Mouse (Mus musculus): ENCODE data around the gene Ddx39. TPM values are rescaled to one million over a fixed set of nuclear protein-coding genes. Genes with fewer than 3 reads are reported as not detected.

Ddx39 gene
- polyA plus RNA-seq, 1 experiment from 2014 or later: 80.9 TPM

DNA sequence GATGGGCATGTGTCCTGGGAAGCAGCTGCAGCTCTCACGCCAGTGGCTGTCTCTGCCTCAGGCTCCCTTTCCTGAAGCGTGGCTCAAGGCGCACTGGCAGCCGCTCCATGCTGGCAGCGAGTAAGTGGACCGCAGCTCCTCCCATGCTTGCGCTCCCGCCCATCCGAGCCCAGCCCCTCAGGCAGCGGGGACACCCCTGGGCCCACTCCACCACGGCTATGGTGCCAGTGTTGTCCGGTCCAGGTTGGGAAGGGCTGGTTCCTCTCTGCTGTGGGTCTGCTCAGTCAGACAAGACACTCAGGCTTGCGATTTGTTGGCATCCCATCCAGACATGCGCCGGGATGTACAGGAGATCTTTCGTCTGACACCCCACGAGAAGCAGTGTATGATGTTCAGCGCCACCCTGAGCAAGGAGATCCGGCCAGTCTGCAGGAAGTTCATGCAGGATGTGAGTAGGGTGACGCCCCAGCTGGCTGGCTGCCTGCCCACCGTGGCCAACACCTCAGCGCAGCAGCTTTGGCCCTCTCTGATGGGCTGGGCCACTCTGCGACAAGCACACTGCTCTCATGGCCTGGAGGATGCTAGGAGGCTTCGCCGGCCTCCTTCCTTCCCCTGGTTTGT, 6.5 kb downstream of the Ddx39 start:
- H3K4me3 ChIP-seq (ENCODE audit: low read depth, low read length): no peak overlapping the region
- no peak overlapping the region for H3K9ac ChIP-seq (replicated peaks)
- no peak overlapping the region for H3K27ac ChIP-seq (ENCODE audit: low read depth)
- H3K4me1 ChIP-seq (ENCODE audit: insufficient read depth): peaks cover 10% of the 10 kb centered on the region
- WGBS (ENCODE audit: insufficient replicate concordance): 81% methylated on average over 25 of the region's 25 CpGs
- TF ChIP-seq EP300 (IDR thresholded peaks at IDR 0.05; ENCODE audit: low read depth) (no peak), CTCF (IDR thresholded peaks at IDR 0.05; ENCODE audit: low read depth) (no peak)
- H3K9me3 ChIP-seq (ENCODE audit: low read length): no peaks in the 10 kb centered on the region
- no peak overlapping the region for H3K4me2 ChIP-seq (ENCODE audit: low read depth, low read length)
- peaks cover 68% of the 10 kb centered on the region for H3K36me3 ChIP-seq (replicated peaks; ENCODE audit: insufficient read depth, low read length)
- ATAC-seq: no peak
- no peak for DNase-seq
- H3K27me3 ChIP-seq (ENCODE audit: insufficient read depth, low read length): no peaks in the 10 kb centered on the region

DNA sequence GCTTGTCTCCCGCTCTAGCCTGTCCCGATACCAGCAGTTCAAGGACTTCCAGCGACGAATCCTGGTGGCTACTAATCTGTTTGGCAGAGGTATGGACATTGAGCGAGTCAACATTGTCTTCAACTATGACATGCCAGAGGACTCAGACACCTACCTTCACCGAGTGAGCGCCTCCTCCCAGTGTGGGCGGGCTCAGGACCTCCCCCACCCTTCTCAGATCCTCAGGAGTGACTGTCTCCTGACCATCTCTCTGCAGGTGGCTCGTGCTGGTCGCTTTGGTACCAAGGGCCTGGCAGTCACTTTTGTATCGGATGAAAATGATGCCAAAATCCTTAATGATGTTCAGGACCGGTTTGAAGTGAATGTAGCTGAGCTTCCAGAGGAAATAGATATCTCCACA, 7.7 kb downstream of the Ddx39 start:
- ATAC-seq (no peak), DNase-seq (no peak)
- H3K4me2 ChIP-seq (ENCODE audit: low read depth, low read length): no peak overlapping the region
- H3K9ac ChIP-seq (replicated peaks): no peak overlapping the region
- H3K4me1 ChIP-seq (ENCODE audit: insufficient read depth): no peaks in the 10 kb centered on the region
- H3K4me3 ChIP-seq (ENCODE audit: low read depth, low read length): no peak overlapping the region
- H3K9me3 ChIP-seq (ENCODE audit: low read length): no peaks in the 10 kb centered on the region
- H3K27ac ChIP-seq (ENCODE audit: low read depth): no peak overlapping the region
- 87% methylated on average over 12 of the region's 12 CpGs for WGBS (ENCODE audit: insufficient replicate concordance)
- H3K36me3 ChIP-seq (replicated peaks; ENCODE audit: insufficient read depth, low read length): peaks cover 76% of the 10 kb centered on the region
- no peaks in the 10 kb centered on the region for H3K27me3 ChIP-seq (ENCODE audit: insufficient read depth, low read length)
- TF ChIP-seq EP300 (IDR thresholded peaks at IDR 0.05; ENCODE audit: low read depth) (no peak), CTCF (IDR thresholded peaks at IDR 0.05; ENCODE audit: low read depth) (no peak)

DNA sequence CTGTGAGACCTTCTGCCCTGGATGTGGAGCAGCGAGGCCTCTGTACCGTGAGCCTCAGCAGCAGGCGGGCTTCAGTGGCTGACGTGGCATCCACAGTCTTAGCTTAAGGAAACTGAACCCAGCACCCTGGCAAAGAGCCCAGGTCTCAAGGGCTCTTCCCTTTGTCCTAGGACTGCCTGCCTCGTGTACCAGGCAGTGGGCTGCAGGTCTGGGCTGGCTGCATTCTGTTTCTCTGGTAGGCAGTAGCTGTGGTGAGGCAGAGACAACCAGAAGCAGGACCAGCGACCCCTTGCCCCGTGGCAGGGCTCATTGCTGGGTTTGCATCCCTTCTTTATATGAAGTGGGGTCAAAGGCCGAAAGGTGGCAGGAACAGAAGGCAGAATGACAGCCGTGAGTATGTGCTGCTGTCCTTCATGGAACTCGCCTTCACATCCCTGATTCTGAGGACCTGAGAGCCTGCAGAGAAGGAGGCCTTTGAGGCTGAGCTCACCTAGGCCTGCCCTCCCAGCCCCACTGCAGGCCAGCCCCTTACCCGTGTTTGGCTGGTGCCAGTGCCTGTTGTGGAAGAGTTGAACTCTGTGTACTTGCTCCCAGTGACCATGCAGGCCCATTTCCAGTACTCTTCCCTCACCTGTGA, 8.6 kb downstream of the Ddx39 start:
- Histone ChIP-seq H3K4me1 (ENCODE audit: insufficient read depth) (no peaks in the 10 kb centered on the region), H3K27me3 (ENCODE audit: insufficient read depth, low read length) (no peaks in the 10 kb centered on the region), H3K9ac (replicated peaks) (no peak overlapping the region), H3K4me2 (ENCODE audit: low read depth, low read length) (no peak overlapping the region), H3K36me3 (replicated peaks; ENCODE audit: insufficient read depth, low read length) (peaks cover 84% of the 10 kb centered on the region), H3K9me3 (ENCODE audit: low read length) (no peaks in the 10 kb centered on the region), H3K27ac (ENCODE audit: low read depth) (no peak overlapping the region), H3K4me3 (ENCODE audit: low read depth, low read length) (no peak overlapping the region)
- no peak for ATAC-seq
- no peak for DNase-seq
- WGBS (ENCODE audit: insufficient replicate concordance): 76% methylated on average over 11 of the region's 11 CpGs
- TF ChIP-seq EP300 (IDR thresholded peaks at IDR 0.05; ENCODE audit: low read depth): no peak
- no peak for TF ChIP-seq CTCF (IDR thresholded peaks at IDR 0.05; ENCODE audit: low read depth)

DNA sequence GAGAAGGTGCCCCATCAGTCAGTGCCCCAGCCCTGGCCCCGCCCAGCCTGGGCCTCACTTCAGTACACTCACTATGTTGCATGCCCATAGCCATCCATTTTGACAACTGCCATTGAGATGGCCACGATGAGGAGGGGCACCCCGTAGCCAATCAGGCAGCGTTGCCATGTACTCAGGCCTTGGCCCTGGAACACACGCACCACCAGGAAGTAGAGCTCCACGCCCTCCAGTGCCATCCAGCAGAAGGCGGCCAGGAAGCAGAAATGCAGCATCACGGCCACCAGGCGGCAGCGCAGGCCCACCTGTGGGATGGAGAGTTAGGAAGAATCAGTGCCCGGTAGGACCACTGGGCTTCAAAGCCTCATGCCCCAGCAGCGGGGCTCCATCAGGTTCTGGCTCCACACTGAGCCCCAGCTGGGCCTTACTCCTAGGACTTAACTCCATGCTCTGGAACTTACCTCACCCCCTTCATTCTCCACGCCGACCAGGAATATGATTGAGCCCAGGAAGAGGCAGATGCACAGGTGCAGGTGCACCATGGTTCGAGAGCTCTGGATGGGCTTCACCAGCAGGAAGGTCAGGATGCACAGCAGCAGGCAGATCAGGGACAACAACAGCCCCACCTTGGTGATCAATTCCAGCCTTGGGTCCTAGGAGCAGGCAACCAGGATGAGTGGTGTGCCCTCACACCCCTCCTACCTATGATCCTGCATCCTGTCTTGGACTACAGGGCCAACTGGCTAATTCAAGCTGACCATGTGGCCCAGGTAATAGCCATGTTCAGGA, 9.9 kb downstream of the Ddx39 start:
- H3K4me3 ChIP-seq (ENCODE audit: low read depth, low read length): no peak overlapping the region
- ATAC-seq (peak; percentile 85), DNase-seq (peak; percentile 85)
- H3K36me3 ChIP-seq (replicated peaks; ENCODE audit: insufficient read depth, low read length): peaks cover 84% of the 10 kb centered on the region
- no peaks in the 10 kb centered on the region for H3K4me1 ChIP-seq (ENCODE audit: insufficient read depth)
- 40% methylated on average over 15 of the region's 15 CpGs for WGBS (ENCODE audit: insufficient replicate concordance)
- no peak overlapping the region for H3K27ac ChIP-seq (ENCODE audit: low read depth)
- no peak overlapping the region for H3K9ac ChIP-seq (replicated peaks)
- TF ChIP-seq EP300 (IDR thresholded peaks at IDR 0.05; ENCODE audit: low read depth) (no peak), CTCF (IDR thresholded peaks at IDR 0.05; ENCODE audit: low read depth) (peak; percentile 93)
- H3K27me3 ChIP-seq (ENCODE audit: insufficient read depth, low read length): no peaks in the 10 kb centered on the region
- no peaks in the 10 kb centered on the region for H3K9me3 ChIP-seq (ENCODE audit: low read length)
- no peak overlapping the region for H3K4me2 ChIP-seq (ENCODE audit: low read depth, low read length)

DNA sequence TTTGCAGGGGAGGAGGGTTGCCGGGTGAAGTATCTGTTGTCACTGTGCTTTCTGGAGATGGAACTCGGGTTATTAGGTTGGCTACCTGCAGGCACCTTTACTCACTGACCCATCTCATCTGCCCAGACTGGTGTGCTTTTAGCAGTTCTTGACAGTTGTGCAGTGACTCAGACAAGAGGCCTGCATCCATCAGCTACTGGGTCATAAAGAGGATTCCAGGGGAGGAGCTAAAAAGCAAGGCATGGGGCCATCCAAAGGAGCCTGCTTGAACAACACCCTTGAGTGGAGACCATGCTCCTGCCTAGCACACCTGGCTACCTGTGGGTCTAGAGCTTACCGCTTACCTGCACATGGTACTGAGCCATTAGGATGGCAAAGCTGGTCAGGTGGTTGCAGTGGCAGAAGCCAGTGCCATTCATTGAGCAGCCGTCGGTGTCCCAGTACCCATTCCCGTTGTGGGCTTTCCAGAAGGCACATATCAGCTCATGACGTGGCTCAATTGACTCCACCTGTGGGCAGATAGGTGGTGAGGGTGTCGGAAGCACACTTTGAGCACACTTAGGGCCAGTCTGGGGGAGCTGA, 10.6 kb downstream of the Ddx39 start:
- Histone ChIP-seq H3K9ac (replicated peaks) (no peak overlapping the region), H3K4me1 (ENCODE audit: insufficient read depth) (no peaks in the 10 kb centered on the region), H3K9me3 (ENCODE audit: low read length) (no peaks in the 10 kb centered on the region), H3K4me2 (ENCODE audit: low read depth, low read length) (no peak overlapping the region), H3K27me3 (ENCODE audit: insufficient read depth, low read length) (no peaks in the 10 kb centered on the region), H3K4me3 (ENCODE audit: low read depth, low read length) (no peak overlapping the region), H3K36me3 (replicated peaks; ENCODE audit: insufficient read depth, low read length) (peaks cover 77% of the 10 kb centered on the region), H3K27ac (ENCODE audit: low read depth) (no peak overlapping the region)
- 87% methylated on average over 8 of the region's 8 CpGs for WGBS (ENCODE audit: insufficient replicate concordance)
- no peak for TF ChIP-seq EP300 (IDR thresholded peaks at IDR 0.05; ENCODE audit: low read depth)
- no peak for TF ChIP-seq CTCF (IDR thresholded peaks at IDR 0.05; ENCODE audit: low read depth)
- no peak for ATAC-seq
- no peak for DNase-seq
